Mouse (Mus musculus) left cerebral cortex, adult 11 months (tissue): Measurements from ENCODE around the gene Fer.

Experiments used
- DNase-seq: peaks from one replicate; pipeline ENCODE4 v3.0.0; 2022; ENCODE audit warnings: low spot score

The Fer gene

DNA sequence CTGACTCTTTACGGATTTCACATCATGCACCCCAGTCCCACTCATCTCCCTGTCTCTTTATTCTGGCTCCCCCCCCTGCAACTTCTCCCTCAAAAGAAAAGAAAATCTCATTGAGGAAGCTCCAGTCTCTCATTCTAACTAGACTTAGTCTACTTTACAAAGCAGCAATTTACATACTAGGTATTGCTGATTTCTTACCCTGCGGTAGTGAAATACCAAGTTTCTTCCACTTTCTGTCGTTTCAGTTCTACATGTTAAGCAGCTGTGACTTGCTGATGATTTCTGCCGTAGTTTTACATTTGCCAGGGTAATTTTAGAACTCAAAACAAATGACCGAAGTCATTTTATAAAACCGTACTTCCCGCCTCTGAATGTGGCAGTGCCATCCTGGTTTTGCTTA, 8.9 kb downstream of the Fer start:
- no peak for DNase-seq

DNA sequence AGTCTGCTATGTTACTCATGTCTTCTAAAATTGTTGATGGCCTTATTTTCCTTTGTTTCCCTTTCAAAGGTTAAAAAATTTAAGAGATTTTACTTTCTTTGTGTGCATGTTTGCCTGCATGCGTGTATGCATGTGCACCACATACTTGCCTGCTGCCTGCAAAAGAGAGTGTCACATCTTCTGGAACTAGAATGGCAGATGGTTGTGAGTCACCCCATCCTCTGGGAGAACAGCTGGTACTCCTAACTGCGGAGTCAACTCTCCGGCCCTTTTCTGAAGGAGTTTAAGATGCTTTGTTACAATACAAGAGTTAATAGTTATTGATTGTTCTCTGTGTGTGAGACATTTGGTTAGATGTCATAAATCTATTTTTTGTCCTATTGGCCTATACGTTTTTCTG, 16.0 kb downstream of the Fer start:
- no peak for DNase-seq

DNA sequence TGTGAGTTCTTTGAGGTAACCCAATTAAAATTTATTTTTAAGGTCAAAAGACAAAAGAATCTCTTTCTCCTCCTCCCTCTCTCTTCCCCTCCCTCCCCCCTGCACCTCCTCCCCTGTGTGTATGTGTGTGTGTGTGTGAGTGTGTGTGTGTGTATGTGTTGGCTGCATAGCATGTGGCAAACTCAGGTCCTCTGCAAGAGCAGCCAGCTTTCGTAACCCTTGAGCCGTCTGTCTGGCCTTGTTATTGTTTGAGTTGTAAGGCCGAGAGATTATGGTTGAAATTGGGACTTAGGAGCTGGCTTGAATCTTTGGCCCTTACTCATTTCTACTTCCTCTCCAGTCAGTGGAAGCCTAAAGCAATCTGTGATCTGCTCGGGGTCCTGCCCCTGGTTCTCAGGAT, 17.1 kb downstream of the Fer start:
- no peak for DNase-seq

DNA sequence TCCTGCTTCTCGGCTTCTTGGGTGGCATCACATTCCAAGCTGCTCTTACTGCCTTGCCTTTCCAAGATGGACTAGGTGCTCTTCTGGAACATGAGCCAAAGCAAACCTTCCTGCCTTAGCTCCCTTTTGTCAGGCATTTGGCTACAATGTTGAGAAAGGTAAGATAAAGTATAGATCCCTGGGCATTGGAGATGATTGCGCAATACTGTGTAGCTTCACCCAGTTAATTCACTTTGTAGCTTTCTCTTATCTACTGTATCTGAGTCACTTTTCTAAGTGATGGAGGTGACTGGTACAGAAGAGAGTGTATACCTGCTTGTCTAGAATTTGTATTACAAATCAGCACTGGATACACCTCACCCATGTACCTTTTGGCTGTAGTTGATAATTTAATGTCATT, 24.1 kb downstream of the Fer start:
- DNase-seq = no peak

DNA sequence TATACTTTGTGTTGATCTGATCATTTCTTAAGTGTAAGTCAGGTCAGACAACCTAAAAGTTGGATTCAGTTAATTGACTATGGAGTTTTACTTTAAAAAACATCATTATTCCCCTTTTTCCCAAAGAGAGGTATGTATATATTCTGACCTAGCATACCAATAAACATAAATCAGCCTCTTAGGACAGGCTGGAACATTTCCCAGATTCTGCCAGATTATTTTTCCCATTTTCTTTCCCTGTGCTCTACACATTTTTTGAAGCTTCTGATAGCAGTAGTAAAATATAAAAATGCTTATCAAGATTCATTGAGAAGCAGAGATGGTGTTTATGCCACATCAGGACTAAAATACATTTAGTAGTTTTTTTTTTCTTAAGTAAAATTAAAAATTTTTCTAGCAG, 27.7 kb downstream of the Fer start:
- DNase-seq = no peak

DNA sequence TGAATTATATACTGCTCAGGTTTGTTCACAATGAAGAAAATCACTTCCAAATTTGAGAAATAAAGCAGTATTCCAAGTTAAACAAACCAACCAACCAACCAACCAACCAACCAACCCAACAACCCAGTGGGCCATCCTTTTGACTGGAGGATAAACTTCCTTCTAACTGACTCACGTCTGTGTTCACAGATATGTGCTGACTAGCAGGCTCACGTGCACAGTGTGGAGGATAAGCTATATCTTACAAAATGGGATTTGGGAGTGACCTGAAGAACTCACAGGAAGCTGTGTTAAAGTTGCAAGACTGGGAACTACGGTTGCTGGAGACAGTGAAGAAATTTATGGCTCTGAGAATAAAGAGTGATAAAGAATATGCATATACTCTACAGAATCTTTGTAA, 33.0 kb downstream of the Fer start:
- no peak for DNase-seq

DNA sequence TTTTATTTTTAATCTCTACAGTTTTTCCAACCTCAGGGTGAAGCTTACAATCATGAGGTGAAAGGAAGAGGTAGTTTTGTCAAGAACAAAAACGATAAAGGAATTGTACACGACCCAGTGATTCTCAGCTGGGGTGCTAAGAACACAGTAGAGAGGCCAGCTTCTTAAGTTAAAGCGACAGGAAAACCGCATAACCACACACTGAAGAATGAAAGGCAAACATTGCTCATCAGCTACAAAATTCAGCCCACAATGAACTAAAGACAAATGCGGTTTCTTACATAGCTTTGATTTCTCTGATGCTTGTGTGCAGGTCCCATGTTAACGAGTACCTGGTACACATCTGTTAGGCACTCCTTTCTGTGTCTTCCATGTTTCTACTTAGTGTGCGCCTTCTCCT, 34.2 kb downstream of the Fer start:
- no peak for DNase-seq

DNA sequence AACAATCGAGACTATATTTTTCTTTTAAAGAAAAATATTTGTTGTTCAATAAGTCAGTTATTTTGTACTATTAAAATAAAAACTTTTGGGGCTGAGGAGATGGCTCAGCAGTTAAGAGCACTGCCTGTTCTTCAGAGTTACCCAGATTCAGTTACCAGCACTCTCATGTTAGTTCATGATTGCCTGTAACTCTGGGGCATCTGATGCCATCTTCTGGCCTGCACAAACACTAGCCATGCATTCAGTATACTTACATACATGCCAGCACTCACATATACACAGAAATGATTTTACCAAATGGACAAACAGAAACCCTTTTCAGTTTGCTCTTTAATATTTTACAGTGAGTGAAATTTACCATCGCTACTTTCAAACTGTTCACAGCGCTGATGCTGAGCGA, 46.4 kb downstream of the Fer start:
- DNase-seq = no peak

DNA sequence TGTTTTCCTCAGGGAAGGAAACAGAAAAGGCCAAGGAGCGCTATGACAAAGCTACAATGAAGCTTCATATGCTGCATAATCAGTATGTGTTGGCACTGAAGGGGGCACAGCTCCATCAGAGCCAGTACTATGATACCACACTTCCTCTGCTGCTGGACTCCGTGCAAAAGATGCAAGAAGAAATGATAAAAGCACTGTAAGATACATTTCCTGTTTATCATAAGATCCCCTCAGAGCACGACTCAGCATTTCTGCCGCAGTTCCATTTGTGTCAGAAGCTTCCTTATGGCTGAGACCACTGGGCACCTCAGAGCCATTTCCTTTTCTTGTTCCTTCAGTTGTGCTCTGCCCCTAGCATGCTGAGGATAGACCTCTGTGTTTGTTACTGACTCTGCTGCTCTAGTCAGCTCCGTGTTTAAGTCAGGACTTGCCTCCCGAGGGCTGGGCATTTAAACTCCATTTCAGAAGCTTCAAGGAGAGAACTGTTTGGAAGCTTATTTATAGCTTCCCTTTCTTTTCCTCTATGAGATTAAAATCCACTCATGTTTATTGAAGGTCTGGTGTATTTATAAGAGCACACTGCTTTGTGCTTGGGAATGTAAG, 58.8 kb downstream of the Fer start:
- no peak for DNase-seq

DNA sequence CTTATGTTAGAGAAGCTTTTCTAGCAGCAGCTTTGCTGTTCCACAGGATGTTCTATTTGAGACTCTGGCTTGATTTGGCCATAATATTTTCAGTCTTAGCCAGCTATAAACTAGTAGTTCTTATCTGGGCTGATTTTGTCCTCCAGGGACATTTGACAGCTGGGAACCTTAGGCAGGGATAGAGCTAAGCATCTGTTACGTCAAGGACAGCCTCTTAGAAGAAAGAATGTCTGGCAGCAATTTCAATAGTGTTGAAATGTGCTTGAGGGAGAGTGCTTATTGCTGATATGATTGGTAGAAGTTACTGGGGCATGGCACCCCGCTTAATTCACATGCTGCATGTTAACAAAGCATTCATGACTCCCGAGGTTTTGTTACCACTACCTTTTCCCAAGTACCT, 62.7 kb downstream of the Fer start:
- no peak for DNase-seq

DNA sequence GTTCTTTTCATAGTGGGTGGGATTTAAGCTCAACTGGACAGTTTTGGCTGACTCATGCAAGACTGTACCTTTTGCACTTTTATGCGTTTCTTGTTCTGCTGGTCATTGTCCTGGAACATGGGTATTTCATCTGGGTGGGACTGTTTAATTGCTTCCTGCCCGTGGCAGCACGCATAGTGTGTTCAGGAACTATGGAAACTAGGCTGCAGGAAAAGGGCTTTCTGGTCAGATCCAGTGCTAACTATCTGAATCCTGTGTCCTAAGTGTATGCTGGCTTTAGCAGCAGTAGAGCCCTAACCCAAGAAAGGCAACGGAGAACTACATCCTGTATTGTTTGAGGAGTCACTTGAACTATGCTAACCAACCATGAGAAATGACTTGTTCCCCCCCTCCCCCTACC, 67.8 kb downstream of the Fer start:
- DNase-seq = no peak

DNA sequence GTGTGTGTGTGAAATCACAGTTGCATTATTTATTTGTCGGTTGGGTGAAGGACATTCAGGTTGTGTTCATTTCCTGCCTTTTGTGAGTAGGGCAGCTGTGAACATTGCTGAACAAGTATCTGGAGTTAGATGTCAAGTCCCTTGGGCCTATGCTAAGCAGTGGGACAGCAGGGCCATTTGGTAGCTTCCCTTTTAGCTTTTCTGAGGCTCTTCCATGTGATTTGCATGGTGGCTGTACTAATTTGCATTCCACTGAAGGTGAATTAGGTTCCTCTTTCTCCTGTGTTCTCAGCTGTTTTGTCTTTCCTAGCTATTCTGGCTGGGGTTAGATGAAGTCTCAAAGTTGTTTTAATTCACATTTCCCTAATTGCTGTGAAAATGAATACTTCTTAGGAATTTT, 68.7 kb downstream of the Fer start:
- no peak for DNase-seq

DNA sequence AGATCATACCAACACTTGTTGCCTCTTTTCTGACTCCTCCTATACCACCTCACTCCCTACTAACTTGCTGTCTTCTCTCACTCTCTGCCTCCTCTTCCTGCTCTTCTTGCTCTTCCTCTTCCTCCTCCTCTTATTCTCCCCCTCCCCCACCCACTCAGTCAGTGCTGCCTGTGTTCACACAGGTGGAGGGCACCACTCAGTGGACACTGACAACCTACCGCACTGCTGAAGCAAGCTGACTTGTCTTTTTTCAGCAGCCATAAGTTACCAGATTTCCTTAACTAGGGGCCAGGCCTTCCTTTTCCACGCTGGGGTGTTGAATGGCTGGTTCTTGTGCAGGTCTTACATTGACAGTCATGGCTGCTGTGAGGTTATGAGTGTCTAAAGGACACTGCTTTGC, 72.5 kb downstream of the Fer start:
- DNase-seq = no peak

DNA sequence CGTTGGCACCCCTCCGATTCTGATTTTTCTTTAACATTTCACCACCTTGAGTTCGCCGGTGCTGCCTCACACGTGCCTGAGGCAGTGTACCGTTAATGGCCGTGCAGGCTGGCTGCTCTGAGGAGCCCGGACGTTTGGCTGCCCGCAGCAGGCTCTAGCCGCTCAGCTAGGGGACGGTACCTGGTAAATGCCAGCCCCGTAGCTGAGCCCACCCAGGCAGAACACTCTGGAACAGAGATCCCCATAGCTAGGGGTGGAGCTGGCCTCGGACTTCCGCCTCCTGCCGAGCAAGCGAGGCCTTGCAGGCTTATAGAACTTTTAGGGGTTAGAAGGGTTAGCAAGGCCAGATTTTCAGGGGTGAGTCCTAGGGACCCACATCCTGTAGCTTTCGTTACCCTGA, 75.0 kb downstream of the Fer start:
- DNase-seq = no peak

DNA sequence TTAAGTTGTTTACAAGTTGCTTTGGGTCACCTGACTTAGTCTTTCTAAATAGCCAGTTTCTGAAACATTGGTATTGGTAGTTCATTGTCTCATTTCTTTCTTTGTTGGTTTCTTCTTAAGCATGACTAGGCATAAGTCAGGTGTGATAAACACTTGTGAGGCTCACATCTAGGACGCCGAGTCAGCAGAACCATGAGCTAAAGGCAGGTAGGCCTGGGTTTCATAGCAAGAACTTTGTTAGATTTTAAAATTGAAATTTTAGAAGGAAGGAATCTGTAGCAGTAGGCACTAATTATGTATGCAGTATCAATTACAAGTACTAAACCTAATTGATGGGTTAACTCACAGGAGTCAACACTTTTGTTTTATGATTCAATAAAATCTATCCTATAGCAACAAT, 83.9 kb downstream of the Fer start:
- no peak for DNase-seq

DNA sequence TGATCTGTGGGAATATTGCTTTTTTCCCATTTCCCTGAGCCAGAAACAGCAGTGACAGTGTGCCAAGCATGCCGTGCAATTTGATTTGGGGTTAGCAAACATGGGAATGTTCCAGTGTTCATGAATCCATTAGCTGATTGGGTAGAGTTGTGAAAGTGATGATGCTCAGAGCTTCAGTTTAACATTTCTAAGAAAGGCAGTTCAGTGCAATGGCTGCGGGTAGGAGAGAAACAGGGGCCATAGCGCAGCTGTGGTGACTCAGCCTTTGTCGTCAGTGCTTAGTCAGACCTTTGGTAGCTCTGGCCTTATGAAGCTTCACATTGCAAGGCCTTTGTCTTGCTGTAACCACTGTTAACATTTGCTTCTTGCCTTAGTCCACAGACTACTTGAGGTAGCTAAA, 85.9 kb downstream of the Fer start:
- DNase-seq = no peak

DNA sequence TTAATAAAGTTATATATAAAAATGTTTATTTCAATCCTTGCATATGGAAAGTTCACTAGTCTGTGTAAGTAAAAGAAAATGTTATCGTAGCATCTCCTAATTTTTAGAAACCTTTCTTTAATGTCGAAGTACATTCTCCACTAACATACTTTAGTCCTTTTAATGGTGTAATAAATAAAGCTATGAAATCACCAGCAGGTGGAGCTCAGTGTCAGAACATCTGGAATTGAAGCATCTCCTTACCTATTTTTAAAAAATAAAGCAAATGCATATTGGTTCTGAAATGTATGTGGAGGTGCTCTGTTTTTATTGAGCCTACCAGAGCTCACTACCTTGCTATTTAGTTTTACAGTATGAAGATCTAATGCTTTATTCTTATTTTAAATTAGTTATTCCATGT, 88.6 kb downstream of the Fer start:
- no peak for DNase-seq

DNA sequence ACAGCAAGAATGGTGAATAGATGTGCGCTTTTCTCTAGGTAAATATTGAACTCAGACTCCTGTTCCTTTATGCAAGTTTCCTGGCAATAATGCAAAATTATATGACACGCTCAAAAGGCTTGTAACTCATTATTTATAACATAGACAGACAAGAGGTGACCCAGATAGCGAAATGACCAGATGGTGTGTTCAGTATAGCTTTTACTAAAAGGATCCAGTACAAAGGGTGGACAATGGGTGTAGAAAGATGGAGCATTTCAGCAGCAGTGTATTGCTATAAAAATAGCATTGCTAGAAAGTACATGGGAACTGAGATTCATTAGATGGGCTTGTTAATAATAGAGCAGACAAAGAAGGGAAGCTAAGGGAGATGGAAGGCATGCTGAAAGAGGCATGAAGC, 104.2 kb downstream of the Fer start:
- no peak for DNase-seq

DNA sequence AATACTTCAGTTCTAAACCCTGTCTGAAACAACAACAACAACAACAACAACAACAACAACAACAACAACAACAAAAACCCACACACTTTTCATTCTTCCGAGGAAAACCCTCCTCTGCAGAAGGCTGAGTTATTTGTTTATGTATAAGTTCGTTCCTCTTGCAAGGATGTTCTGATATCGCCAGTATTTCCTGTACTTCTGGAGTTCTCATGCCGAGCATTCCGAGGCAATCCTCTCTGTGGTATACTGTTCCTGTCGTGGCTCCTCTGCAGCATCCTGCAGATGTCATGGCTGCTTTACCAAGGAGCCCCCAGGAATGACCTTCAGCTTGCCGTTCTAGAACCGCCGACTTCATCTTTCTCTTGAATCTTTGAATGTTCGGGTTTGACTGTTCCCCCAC, 106.6 kb downstream of the Fer start:
- no peak for DNase-seq

DNA sequence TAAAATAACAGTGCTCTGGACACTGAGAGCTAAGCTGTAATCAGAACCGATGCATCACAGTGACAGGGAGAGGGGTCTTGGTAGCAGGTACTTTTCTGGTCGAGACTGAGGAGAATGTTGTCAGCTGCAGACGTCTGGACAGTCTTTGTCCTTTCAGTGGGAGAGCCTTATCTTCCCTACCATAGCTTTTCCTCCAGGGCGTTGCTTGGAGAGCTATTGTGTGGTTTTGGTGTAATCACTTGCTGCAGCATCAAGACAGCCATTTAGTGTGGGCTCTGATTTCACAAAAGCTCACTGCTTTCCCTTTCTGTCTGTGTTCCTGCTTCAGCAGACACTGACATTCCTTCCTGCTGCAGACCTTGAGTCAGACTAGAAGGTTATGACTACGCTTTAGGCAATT, 107.4 kb downstream of the Fer start:
- DNase-seq = no peak

DNA sequence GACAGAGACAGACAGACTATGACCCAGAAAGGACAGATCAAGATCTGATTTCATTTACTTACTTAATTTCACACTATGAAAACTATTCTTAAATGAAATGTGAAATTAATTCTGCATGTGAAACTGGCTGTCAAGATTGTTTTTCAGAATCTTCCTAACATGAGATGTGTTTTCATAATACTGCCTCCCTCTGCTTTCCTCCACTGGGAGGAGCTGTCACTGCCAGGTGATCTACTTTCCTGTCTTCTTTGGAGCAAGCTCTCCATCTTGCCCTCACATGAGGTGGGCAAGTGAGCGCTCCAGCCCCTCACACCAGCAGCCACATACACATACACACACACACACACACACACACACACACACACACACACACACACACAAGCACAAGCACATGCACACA, 108.1 kb downstream of the Fer start:
- no peak for DNase-seq

DNA sequence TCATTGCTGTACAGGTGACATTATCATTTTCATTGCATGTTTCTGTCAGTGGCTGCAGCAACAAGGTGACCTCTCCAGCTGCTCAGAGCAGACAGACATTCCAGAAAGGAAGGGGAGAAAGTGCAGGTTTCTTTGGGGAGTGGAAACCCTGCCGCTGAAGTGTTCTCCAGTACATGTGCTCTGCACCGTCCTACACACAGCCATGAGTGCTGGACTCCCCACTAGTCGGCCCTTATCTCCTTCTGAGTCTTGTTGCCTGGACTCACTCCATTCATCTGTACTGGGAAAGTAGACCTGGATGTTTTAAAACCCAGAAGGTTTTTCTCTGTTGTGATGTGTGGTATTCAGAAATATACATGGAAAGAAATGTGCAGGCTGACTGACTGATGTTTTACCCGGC, 109.3 kb downstream of the Fer start:
- no peak for DNase-seq

DNA sequence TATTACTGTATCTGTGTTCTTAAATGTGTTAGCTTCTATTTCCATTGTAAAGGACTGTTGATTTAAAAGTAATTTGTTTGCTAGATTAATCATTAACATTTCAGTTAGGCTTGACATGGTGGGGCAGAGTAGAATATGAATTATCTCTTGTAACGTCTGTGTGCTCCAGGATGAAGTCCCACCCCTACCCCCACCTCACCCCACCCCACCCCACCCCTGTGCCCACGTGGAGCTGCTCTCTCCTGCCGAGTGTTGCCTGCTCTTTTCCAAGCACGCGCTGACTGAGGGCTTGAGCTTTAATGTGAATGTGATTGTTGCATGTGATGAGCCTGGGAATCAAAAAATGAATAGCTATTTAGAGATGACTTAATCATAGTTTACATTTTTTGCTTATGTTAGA, 110.9 kb downstream of the Fer start:
- DNase-seq = no peak

DNA sequence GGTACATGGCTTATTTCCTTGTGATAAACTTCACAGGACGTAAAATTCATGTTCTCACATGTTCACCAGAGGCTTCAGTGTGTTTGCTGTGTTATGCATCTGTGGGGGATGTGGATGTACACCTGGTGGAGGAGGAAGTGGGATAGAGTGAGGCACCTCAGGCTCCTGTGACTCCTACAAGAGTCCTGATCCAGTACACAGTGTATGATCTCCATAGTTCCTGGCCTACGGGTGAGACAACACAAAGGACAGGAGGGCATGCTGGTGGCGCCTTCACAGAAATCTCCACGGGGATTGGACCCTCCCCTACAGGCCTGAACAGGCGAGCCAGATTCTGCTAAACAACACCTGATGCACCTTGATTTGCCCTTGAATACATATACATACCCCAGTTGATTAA, 111.4 kb downstream of the Fer start:
- no peak for DNase-seq
